Mouse (Mus musculus) cerebellum, adult 9-11 months (tissue): ENCODE data around the gene Cyp2c23.
A peak's percentile ranks its signal among the peaks of the same experiment; 100 is the strongest.

Experiments
- DNase-seq: peaks from one replicate; pipeline ENCODE4 v3.0.0; 2022

The Cyp2c23 gene

DNA sequence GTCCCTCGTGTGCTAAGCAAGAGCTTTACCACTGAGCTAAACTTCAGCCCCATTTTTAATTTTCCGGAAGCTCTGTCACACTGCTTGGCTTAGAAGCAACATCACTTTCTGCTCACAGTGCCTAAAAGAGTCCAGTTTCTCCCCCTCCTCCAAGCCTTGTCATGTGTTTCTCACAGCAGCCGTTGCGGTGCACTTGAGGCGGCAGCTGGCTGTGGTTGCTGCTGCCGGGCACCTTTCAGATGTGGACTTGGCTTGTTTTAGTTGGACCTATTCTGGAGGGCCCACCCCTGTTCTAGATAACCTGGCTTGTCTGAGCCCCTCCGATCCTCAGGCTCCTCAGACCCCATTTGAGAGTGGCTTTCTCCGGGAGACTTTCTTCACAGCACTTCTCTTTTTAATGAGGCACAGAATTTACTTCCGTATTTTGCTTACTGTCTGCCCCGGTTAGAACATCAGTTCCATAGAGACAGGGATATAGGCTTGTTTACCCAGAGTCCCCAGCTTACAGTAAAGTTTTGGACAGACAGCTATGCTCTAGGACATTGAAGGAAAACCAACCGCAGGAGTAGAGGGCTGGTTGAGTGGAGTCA lies 63.4 kb downstream of the Cyp2c23 start:
- DNase-seq: no peak

DNA sequence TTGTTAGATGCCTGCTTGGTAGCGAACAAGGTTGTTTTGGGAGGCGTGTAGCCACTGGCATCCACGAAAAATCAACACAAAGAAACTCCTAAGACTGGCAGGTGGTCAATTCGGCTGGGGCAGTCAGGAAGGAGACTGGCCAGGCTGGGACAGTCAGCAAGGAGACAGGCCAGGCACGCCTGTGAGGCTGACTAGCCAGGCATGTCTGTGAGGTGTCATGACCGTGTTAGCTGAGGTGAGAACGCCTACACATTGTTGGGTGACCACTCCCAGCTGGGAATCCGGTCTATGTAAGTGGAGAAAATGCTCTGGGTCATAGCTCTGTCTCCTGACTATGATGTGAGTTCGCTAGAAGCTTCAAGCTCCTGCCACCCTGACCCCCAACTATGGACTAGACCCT lies 66.2 kb downstream of the Cyp2c23 start:
- DNase-seq: no peak

DNA sequence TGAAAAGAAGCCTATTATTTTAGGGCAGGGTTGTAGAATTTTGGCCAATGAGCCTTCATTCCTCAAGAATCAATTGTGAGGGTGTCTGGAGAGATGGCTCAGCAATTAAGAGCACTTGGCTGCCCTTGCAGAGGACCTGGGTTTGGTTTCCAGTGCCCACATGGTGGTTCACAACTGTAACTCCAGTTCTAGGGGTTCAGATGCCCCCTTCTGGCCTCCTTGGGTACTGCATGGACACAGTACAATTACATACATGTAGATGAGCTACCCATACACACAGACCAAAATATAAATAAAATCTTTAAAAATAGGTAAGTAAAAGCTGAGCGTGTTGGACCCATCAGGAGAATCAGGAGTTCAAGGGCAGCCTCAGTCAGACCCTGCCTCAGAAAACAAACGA lies 67.8 kb downstream of the Cyp2c23 start:
- no peak for DNase-seq

DNA sequence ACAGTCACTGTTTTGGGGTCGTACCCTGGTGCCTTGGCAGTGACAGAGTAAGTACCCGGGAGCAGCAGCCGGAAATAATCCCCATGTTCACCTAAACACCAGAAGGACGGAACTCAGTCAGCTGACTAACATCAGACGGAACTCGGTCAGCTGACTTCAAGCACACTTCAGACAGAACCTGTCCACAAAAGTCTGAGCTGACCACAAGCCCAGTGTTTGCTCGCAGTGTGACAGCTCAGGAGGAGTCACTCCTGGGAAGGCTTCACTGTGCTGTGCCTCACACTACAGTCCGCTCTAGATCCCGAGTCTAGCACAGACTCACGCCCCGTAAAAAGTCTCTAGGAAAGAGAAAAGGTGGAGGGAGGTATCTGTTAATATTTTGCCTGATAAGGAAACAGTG lies 69.0 kb downstream of the Cyp2c23 start:
- no peak for DNase-seq

GRCm38 (mm10) chr19:43959162-43959561 lies 69.8 kb downstream of the Cyp2c23 start:
- peak; percentile 42 for DNase-seq

DNA sequence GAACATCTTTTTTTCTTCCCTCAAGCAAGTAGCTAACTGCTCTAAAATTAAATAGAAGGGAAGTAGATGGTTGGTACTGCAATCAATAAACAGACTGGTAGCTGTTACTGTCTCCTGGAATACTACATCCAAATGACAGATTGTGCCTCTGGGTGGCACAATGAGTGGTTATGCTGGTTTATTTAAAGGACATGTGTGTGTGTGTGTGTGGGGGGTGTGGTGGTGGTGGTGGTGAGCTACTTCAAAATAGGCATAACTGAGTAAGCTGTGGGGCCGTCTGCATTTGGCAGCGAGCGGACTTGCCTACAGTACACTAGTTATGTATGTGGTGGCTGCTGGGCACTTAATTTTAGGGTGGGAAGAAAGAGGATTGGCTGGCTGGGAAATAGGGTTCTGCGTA lies 71.1 kb downstream of the Cyp2c23 start:
- DNase-seq: no peak

DNA sequence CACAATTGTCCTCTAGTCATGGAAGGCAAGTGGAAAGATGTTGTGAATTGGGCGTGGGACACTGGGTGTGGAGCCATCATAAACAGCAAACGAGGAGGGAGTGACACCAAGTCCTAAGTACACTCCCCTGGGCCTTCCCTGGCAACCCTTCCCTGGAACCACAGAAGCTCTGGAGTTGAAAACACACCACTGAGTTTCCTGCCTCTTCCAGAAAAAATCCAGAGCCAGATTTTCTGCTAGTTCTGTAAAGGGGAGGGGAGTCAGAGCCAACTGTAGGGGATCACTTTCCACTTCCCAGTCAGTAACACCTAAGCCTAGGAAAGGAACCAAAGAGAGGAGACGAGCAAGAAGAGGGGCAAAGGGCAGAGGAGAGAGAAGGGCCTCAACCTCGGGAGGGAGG lies 71.6 kb downstream of the Cyp2c23 start:
- no peak for DNase-seq

DNA sequence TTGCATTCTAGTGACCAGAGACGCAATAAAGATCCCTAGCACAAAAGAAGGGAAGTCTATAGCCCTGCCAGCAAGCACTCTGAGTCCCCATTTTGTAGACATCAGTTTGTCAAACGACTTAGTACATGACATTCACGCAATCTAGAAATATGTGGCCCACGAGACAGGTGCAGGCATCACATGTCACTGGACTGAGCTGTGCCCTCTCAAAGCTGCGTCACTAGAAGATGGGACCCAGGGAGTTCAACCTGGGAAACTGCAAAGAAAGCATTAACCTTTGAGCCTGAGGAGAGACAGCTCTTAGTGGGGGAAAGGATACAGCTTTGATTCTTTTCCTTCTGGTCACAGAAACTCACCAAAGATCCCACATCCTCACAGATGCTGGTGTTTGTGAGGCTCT lies 73.7 kb downstream of the Cyp2c23 start:
- no peak for DNase-seq
